Mouse (Mus musculus): ENCODE results near the gene Pdzd3.

DNA sequence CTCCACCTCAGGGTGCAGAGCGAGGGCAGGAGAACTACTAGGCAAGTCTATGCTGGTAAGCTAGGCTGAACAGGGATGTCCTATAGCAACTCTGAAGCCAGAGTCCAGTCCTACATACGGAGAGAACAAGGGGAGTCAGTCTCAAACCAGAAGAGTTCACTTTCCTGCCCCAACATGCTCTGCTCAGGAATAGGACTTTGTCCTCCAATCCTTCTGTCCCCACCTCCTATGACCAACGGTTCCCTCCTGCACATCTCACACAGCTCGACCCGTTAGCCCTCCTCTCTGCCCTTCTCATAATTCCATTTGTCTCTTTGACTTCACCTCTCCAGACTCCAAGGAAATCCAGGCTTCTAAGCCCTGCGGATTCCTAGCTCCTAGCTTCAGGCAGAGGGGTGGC is 3.4 kb downstream of the Pdzd3 start:
- TF ChIP-seq CTCF (conservative IDR thresholded peaks at IDR 0.05; ENCODE audit: insufficient read depth, insufficient read length, low read depth, low read length) (no peak), POLR2A (IDR thresholded peaks at IDR 0.05; ENCODE audit: low read depth, low read length) (no peak)
